Mouse (Mus musculus) bone marrow macrophage, adult 2 months (primary cell): ENCODE measurements around the gene Fgf8.

Source experiments
- CTCF ChIP-seq: IDR thresholded peaks from 2 replicates; pipeline ENCODE4 v1.5.1; 2012; ENCODE audit warnings: low read depth, mild to moderate bottlenecking, low read length, moderate library complexity
- POLR2A ChIP-seq: IDR thresholded peaks from 2 replicates; pipeline ENCODE4 v1.6.1; 2012; ENCODE audit warnings: mild to moderate bottlenecking, low read depth, low read length, borderline replicate concordance

DNA sequence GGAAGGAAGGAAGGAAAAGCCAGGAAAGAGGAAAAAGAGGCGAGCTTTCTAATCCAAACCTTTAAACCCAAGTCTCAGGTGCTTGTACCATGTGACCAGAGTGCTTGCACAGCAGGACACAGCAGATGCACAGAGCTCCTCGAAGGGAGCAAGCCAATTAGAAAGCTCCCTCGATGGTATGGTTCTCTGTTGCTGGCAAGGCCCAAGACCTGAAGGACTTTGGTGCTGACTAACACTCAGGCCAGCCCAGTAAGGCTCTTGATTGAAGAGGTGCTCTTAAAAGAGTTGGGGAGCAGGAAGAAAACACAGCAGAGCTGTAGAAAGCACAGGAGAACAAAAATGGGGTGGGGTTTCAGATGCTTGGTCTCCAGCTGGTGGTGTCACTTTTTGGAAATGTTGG is 34.0 kb downstream of the Fgf8 start:
- TF ChIP-seq CTCF (no peak), POLR2A (no peak)
